Mouse (Mus musculus) heart, postnatal 10 days (tissue): ENCODE measurements around the gene Fgd6. TPM values are rescaled to one million over a fixed set of nuclear protein-coding genes. Genes with fewer than 3 reads are reported as not detected.

ENCODE experiments used
- DNase-seq, 2 experiments: peaks; one replicate each; pipeline ENCODE4 v3.0.0; 2021
- intact Hi-C: fragments of 180-260 bp; cut with DNase I; formaldehyde crosslinking; loops from one replicate; pipeline ENCODE4 v1.15.1; 2025
- total RNA-seq, 2 experiments: library from RNA; stranded (reverse); gene quantifications; 2 replicates each; pipeline ENCODE4 v1.2.3; 2021

Fgd6 gene
- total RNA-seq, 2 experiments from 2014 or later, result 5.9 to 6.0 TPM

- intact Hi-C loops, result no loop called here
- DNase-seq, result no peak
These were observed 129.6 kb downstream of the Fgd6 start for GRCm38 (mm10) chr10:94165426-94165825.

DNA sequence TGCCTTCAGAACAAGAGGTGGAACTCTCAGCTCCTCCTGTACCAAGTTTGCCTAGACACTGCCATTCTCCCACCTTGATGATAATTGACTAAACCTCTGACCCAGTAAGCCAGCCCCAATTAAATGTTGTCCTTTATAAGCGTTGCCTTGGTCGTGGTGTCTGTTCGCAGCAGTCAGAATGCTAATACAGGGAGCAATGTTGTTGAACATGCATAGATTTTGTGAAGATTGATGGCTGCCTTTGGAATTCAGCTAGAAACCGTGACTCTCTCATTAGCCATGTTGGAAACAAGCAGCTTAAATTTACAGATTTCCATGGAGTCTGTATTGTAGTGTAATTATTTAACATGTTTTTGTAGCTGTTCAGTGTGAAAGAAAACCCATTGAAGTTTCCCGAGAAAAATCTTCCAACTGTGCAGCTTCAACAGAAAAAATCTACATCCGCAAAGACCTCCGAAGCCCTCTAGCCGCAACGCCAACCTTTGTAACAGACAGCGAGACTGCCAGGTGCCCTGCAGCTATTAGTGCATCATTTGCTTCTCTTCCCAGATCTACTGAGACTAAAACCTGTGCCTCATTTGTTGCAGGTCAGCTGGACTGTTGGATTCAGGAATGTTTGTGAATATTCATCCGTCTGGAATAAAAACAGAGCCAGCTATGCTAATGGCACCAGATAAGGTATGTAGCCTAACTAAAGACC lies 131.4 kb downstream of the Fgd6 start:
- no peak for DNase-seq
- intact Hi-C loops, result no loop called here

DNA sequence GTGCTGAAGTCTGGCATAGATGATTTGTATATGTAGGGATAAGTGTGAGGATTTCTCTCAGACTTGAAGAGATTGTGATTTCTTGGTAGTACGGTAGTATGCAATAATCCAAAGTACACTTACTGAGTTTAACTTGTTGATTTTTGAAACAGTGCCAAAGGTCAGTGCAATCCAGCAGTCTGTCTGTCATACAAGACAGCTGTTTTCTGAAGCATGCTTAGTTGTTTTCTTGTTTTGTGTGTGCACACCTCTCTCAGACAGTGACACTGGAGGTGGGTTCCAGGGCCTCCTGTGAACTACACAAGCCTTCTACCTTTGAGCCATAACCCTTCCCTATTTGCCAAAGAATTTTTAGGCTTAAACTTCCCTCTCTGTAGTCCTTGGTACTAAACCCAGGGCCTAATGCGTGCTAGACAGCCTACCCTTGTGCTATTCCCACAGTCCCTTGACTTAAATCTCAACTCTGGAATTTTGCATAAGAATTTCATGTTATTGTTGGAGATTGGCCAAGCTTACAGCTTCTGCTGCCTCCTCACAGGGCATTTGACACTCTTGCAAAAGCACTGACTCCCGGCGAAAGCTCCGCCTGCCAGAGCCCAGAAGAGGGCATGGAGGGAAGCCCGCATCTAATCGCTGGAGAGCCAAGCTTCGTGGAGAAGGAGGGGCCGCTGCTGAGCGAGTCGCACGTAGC lies 135.8 kb downstream of the Fgd6 start:
- intact Hi-C loops, result no loop called here
- DNase-seq, result no peak

DNA sequence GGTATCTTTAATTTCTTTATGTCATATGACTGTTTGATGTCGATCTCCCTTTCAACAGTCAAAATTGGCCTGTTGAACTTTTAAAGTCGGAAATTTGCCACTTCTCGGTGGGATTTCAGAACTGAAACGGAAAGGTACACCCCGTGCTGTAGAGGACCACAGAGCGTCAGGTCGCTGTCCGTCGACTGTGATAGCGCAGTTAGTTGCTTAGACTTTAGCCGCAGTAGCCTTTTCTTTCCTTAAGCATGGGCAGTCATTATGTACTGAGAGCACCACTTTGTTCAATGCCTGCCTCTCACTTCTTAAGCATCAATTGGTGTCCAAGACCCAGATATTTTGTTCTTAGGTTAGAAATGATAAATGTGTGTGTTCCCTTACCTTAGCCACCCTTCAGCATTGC lies 136.3 kb downstream of the Fgd6 start:
- intact Hi-C loops, result no loop called here
- DNase-seq, result no peak

DNA sequence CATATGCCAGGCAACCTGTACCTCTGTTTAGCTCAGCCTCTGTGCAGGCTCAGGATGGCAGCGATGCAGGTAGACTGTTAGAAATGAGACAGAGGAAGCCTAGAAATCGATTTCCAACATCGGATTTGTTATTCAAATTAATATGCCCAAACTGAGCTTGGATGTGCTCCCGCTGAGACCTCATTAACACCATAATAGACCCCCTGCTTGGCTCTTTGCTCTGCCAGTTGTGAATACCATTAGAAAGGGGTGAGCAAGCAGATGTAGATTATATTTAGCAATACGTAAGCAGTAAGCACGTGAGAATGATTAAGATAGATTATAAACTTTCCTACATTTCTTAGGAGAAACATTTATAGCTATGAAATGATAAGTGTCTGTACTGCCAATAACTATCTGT lies 136.9 kb downstream of the Fgd6 start:
- DNase-seq, result no peak
- intact Hi-C loops, result no loop called here

DNA sequence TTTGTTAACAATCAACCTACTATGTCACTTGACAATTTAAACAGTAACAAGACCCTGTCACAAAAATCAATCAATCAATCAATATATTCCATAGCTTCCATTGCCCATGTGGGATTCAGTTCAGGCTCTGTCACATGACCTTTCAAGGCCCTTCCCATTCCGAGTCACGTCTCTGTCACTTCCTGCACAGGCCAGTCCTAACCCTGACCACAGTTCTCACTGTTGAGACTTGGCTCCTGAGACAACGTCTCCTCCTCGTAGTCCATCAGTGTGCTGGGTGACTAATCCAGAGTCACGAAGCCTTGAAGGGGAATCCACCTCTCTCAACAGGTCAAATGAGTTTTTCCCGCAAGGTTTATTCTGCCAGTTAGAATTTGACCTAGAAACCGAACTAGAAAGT lies 138.9 kb downstream of the Fgd6 start:
- intact Hi-C loops, result no loop called here
- no peak for DNase-seq

GRCm38 (mm10) chr10:94183199-94183598 lies 147.4 kb downstream of the Fgd6 start:
- intact Hi-C loops, result no loop called here
- DNase-seq, result no peak

Other genes with a start within 250 kb of the Fgd6 start
- gene Usp44, start 204.4 kb upstream of the Fgd6 start, total RNA-seq, result not detected
- 100 to 1,000 TPM; 150 to 156 TPM for gene Metap2, start 138.9 kb upstream of the Fgd6 start, total RNA-seq
- gene Vezt, start 184 bp upstream of the Fgd6 start, total RNA-seq, result 10 to 100 TPM; 37.9 to 40.2 TPM
- 10 to 100 TPM; 10.3 to 10.4 TPM for gene Nr2c1, start 112.0 kb downstream of the Fgd6 start, total RNA-seq
- 100 to 1,000 TPM; 627 to 629 TPM for gene Ndufa12, start 162.7 kb downstream of the Fgd6 start, total RNA-seq